Mouse (Mus musculus): ENCODE data around the gene Neb. TPM values are rescaled to one million over a fixed set of nuclear protein-coding genes. Genes with fewer than 3 reads are reported as not detected.

The Neb gene
- 4.1 and 8.5 TPM in 2 replicates for total RNA-seq (2021)
- long read RNA-seq: 0 reads

GRCm38 (mm10) chr2:52378448-52378804 is at the start of gene Neb:
Gene Neb (minus strand): TSS chr2:52378474.
- peak; percentile 2 for DNase-seq

- no peak for DNase-seq
These were observed 49.1 kb upstream of the Neb start for GRCm38 (mm10) chr2:52427383-52427782.

- no peak for DNase-seq
These were observed 47.8 kb upstream of the Neb start for GRCm38 (mm10) chr2:52426041-52426440.

GRCm38 (mm10) chr2:52425523-52425795 is 47.2 kb upstream of the Neb start:
- no peak for DNase-seq

- peak; percentile 99 for DNase-seq
These were observed 46.7 kb upstream of the Neb start, which contains the start of gene Arl5a for GRCm38 (mm10) chr2:52424747-52425522. Gene Arl5a (minus strand): TSS chr2:52424901.

GRCm38 (mm10) chr2:52424248-52424728 is 46.0 kb upstream of the Neb start:
- DNase-seq: peak; percentile 49

- DNase-seq: no peak
These were observed 45.5 kb upstream of the Neb start for GRCm38 (mm10) chr2:52423611-52424247.

GRCm38 (mm10) chr2:52422871-52423610 is 44.8 kb upstream of the Neb start:
- DNase-seq: no peak

- no peak for DNase-seq
These were observed 42.9 kb upstream of the Neb start for GRCm38 (mm10) chr2:52421197-52421596.

- no peak for DNase-seq
These were observed 41.9 kb upstream of the Neb start for GRCm38 (mm10) chr2:52420001-52420710.

GRCm38 (mm10) chr2:52419295-52419694 is 41.0 kb upstream of the Neb start:
- DNase-seq: no peak

GRCm38 (mm10) chr2:52412524-52413037 is 34.3 kb upstream of the Neb start:
- no peak for DNase-seq

- no peak for DNase-seq
These were observed 28.2 kb upstream of the Neb start for GRCm38 (mm10) chr2:52406480-52406879.

GRCm38 (mm10) chr2:52405238-52405637 is 27.0 kb upstream of the Neb start:
- no peak for DNase-seq

- DNase-seq: no peak
These were observed 16.3 kb upstream of the Neb start for GRCm38 (mm10) chr2:52394529-52394928.

- DNase-seq: no peak
These were observed 12.2 kb upstream of the Neb start for GRCm38 (mm10) chr2:52390415-52390975.

GRCm38 (mm10) chr2:52389975-52390374 is 11.7 kb upstream of the Neb start:
- DNase-seq: no peak

GRCm38 (mm10) chr2:52386451-52386850 is 8.2 kb upstream of the Neb start:
- DNase-seq: no peak

- no peak for DNase-seq
These were observed 7.8 kb upstream of the Neb start for GRCm38 (mm10) chr2:52386037-52386436.

GRCm38 (mm10) chr2:52378848-52379261 is 581 bp upstream of the Neb start:
- DNase-seq: no peak

- DNase-seq: no peak
These were observed 397 bp downstream of the Neb start for GRCm38 (mm10) chr2:52377706-52378447.
